Mouse (Mus musculus): Measurements from ENCODE around the gene Sh2d5. TPM values are rescaled to one million over a fixed set of nuclear protein-coding genes. Genes with fewer than 3 reads are reported as not detected.

The Sh2d5 gene
- total RNA-seq, 1 experiment from 2014 or later, result 41.4 TPM

DNA sequence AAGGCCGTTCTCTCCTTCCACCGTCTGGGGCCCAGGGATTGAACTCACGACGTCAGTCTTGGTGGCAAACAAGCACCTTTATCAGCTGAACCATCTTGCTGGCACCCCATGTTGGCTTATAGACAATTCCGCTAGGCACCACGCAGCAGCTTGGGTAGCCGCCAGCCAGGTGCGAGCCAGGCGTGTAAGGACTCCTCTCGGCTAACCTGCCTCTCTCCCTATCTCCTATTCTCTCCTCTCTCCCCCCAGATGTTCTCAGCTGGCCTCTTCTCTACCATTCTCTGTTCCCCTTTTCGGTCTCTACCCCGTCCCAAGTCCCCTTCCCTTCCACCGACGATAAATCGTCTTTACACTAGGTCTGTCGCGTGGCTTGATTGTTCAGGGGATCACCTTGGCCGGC lies 53.5 kb downstream of the Sh2d5 start:
- peak in 1 of 2 experiments; percentile 12; a peak in 1 of 4 replicates for ATAC-seq (replicated peaks in 1 of 2; ENCODE audit: insufficient read depth in 1 of 2, low FRiP score in 2 of 2, low TSS enrichment in 1 of 2, low read depth in 1 of 2, poor library complexity in 2 of 2, severe bottlenecking in 2 of 2)

- peak; percentile 97 to 99 for ATAC-seq (replicated peaks in 1 of 2; ENCODE audit: insufficient read depth in 1 of 2, low FRiP score in 2 of 2, low TSS enrichment in 1 of 2, low read depth in 1 of 2, poor library complexity in 2 of 2, severe bottlenecking in 2 of 2)
These were observed 54.3 kb downstream of the Sh2d5 start, which contains the start of gene Ddost for GRCm38 (mm10) chr4:138304340-138305104. TSS of gene Ddost (plus strand) at chr4:138304730.

- ATAC-seq (replicated peaks in 1 of 2; ENCODE audit: insufficient read depth in 1 of 2, low FRiP score in 2 of 2, low TSS enrichment in 1 of 2, low read depth in 1 of 2, poor library complexity in 2 of 2, severe bottlenecking in 2 of 2), result no peak
These were observed 56.8 kb downstream of the Sh2d5 start for GRCm38 (mm10) chr4:138307025-138307424.

- no peak for ATAC-seq (replicated peaks in 1 of 2; ENCODE audit: insufficient read depth in 1 of 2, low FRiP score in 2 of 2, low TSS enrichment in 1 of 2, low read depth in 1 of 2, poor library complexity in 2 of 2, severe bottlenecking in 2 of 2)
These were observed 57.5 kb downstream of the Sh2d5 start for GRCm38 (mm10) chr4:138307739-138308138.

GRCm38 (mm10) chr4:138310311-138310910 lies 60.2 kb downstream of the Sh2d5 start:
- ATAC-seq (replicated peaks in 1 of 2; ENCODE audit: insufficient read depth in 1 of 2, low FRiP score in 2 of 2, low TSS enrichment in 1 of 2, low read depth in 1 of 2, poor library complexity in 2 of 2, severe bottlenecking in 2 of 2), result no peak

Other genes with a start within 250 kb of the Sh2d5 start
- 289 and 297 TPM in 2 replicates for gene Hp1bp3, start 34.1 kb upstream of the Sh2d5 start, total RNA-seq (2017)
- 8.0 and 9.4 TPM in 2 replicates for gene Kif17, start within 50 bp of the Sh2d5 start, total RNA-seq (2017)
- gene Ddost, start 54.3 kb downstream of the Sh2d5 start, total RNA-seq (2017), result 95.1 and 97.5 TPM in 2 replicates
- 50.6 and 67.5 TPM in 2 replicates for gene Pink1, start 75.9 kb downstream of the Sh2d5 start, total RNA-seq (2017)
- gene Cda, start 117.6 kb downstream of the Sh2d5 start, total RNA-seq (2017), result not detected in 2 replicates
- 0.45 TPM in 1 of 2 replicates, not detected in the other for gene Fam43b, start 146.1 kb downstream of the Sh2d5 start, total RNA-seq (2017)
- 6.3 and 10.1 TPM in 2 replicates for gene Mul1, start 184.3 kb downstream of the Sh2d5 start, total RNA-seq (2017)
- 0.13 and 0.60 TPM in 2 replicates for gene Camk2n1, start 203.9 kb downstream of the Sh2d5 start, total RNA-seq (2017)

All from hematopoietic stem cell, adult 5-6 weeks (primary cell).